Comparison of ENCODE assay signal across 8 mouse cellular contexts in genomic region chr4:87369626-87370234, GRCm38 (mm10).
DNase-seq lines count a peak whose midpoint lies in the region; ATAC-seq and TF ChIP-seq lines count a peak whose summit lies in the region.

No protein-coding gene starts in this region.

- H3K9me3 ChIP-seq in heart, embryonic 10.5 days = no peaks in the 10 kb centered on the region
- H3K9me3 ChIP-seq in hindbrain, embryonic 13.5 days = no peaks in the 10 kb centered on the region
- H3K9me3 ChIP-seq in liver, embryonic 13.5 days (replicated peaks) = no peaks in the 10 kb centered on the region
- H3K9me3 ChIP-seq in stomach, postnatal 0 days (ENCODE audit: control insufficient read depth, low read length) = no peaks in the 10 kb centered on the region

- peaks cover 33% of the 10 kb centered on the region for H3K4me1 ChIP-seq in heart, embryonic 10.5 days
- peaks cover 29% of the 10 kb centered on the region for H3K4me1 ChIP-seq in hindbrain, embryonic 13.5 days (replicated peaks)
- peaks cover 10% of the 10 kb centered on the region for H3K4me1 ChIP-seq in liver, embryonic 13.5 days (replicated peaks)
- H3K4me1 ChIP-seq in stomach, postnatal 0 days (replicated peaks; ENCODE audit: control insufficient read depth, insufficient read depth) = no peaks in the 10 kb centered on the region; the same call in 1 of the 2 replicates

- H3K9ac ChIP-seq in hindbrain, embryonic 13.5 days = peak overlapping the region; percentile 55; the same call in 1 of the 2 replicates
- no peak overlapping the region for H3K9ac ChIP-seq in liver, embryonic 13.5 days
- no peak overlapping the region; the same call in 1 of the 2 replicates for H3K9ac ChIP-seq in stomach, postnatal 0 days (ENCODE audit: low read length)

- ATAC-seq in hindbrain, embryonic 13.5 days (ENCODE audit: low FRiP score) = peak; percentile 37
- no peak for ATAC-seq in liver, embryonic 13.5 days (ENCODE audit: low read depth)
- peak; percentile 59; the same call in 1 of the 2 replicates for ATAC-seq in stomach, postnatal 0 days (ENCODE audit: low FRiP score, low TSS enrichment)

- no peaks in the 10 kb centered on the region for H3K36me3 ChIP-seq in heart, embryonic 10.5 days
- no peaks in the 10 kb centered on the region for H3K36me3 ChIP-seq in hindbrain, embryonic 13.5 days
- no peaks in the 10 kb centered on the region for H3K36me3 ChIP-seq in liver, embryonic 13.5 days
- no peaks in the 10 kb centered on the region for H3K36me3 ChIP-seq in stomach, postnatal 0 days (ENCODE audit: control insufficient read depth, insufficient read depth, low read length)

- no peak for TF ChIP-seq EP300 in stomach, postnatal 0 days (optimal IDR thresholded peaks at IDR 0.05)

- WGBS in heart, embryonic 10.5 days = 10% methylated on average over 14 of the region's 14 CpGs
- 8% methylated on average over 14 of the region's 14 CpGs for WGBS in hindbrain, embryonic 13.5 days
- 12% methylated on average over 14 of the region's 14 CpGs for WGBS in liver, embryonic 13.5 days (ENCODE audit: insufficient replicate concordance)
- WGBS in stomach, postnatal 0 days = 36% methylated on average over 14 of the region's 14 CpGs

- H3K4me3 ChIP-seq in heart, embryonic 10.5 days = peak overlapping the region; percentile 45
- H3K4me3 ChIP-seq in hindbrain, embryonic 13.5 days = 0 out of 2 replicates have a peak overlapping the region, but pooled peaks have one; percentile 1
- no peak overlapping the region for H3K4me3 ChIP-seq in liver, embryonic 13.5 days (replicated peaks)
- no peak overlapping the region for H3K4me3 ChIP-seq in stomach, postnatal 0 days (ENCODE audit: low read depth, low read length)

- TF ChIP-seq CTCF in brain, embryonic 14.5 days (IDR thresholded peaks at IDR 0.05; ENCODE audit: borderline replicate concordance, extremely low read depth, insufficient read depth, insufficient read length) = no peak
- TF ChIP-seq CTCF in stomach, postnatal 0 days (IDR thresholded peaks at IDR 0.05; ENCODE audit: low read depth) = no peak

- no peak for TF ChIP-seq POLR2A in brain, embryonic 14.5 days (IDR thresholded peaks at IDR 0.05; ENCODE audit: borderline replicate concordance, extremely low read depth, insufficient read depth, insufficient read length, poor library complexity, severe bottlenecking)

- peak overlapping the region; percentile 69 for H3K4me2 ChIP-seq in hindbrain, embryonic 13.5 days
- H3K4me2 ChIP-seq in liver, embryonic 13.5 days = peak overlapping the region; percentile 24; the same call in 1 of the 2 replicates
- peak overlapping the region; percentile 41 for H3K4me2 ChIP-seq in stomach, postnatal 0 days (replicated peaks; ENCODE audit: low read depth)

- H3K27ac ChIP-seq in heart, embryonic 10.5 days = peak overlapping the region; percentile 81
- peak overlapping the region; percentile 93 for H3K27ac ChIP-seq in hindbrain, embryonic 13.5 days
- H3K27ac ChIP-seq in liver, embryonic 13.5 days = no peak overlapping the region
- H3K27ac ChIP-seq in stomach, postnatal 0 days (replicated peaks) = no peak overlapping the region

- DNase-seq in heart, embryonic 10.5 days (ENCODE audit: low spot score) = peak; percentile 79
- DNase-seq in heart, adult 9 months (ENCODE audit: low spot score in 2 of 2) = no peak
- DNase-seq in brain, embryonic 14.5 days (ENCODE audit: low read depth) = peak; percentile 77
- no peak for DNase-seq in liver, embryonic 13.5 days
- DNase-seq in stomach, postnatal 0 days (ENCODE audit: low spot score) = peak; percentile 31
- DNase-seq in right cerebral cortex, adult 2 months (ENCODE audit: low spot score in 2 of 2) = no peak
- DNase-seq in right cerebral cortex, postnatal 14 days = no peak

- H3K27me3 ChIP-seq in heart, embryonic 10.5 days (ENCODE audit: insufficient read depth, poor library complexity, severe bottlenecking) = no peaks in the 10 kb centered on the region
- H3K27me3 ChIP-seq in hindbrain, embryonic 13.5 days = 0 out of 2 replicates have a peak, but pooled peaks cover 5% of the 10 kb centered on the region
- H3K27me3 ChIP-seq in liver, embryonic 13.5 days = peaks cover 22% of the 10 kb centered on the region
- H3K27me3 ChIP-seq in stomach, postnatal 0 days (ENCODE audit: control insufficient read depth, insufficient read depth, low read length) = no peaks in the 10 kb centered on the region

Comparison
In these comparisons a context has a peak if more than half of its experiments do, and no peak if none do; other contexts are left out.
1. DNase-seq: peak in heart, embryonic 10.5 days (single experiment), brain, embryonic 14.5 days (single experiment) and stomach, postnatal 0 days (single experiment); none in heart, adult 9 months (0 of 2), liver, embryonic 13.5 days (single experiment), right cerebral cortex, adult 2 months (0 of 2) and right cerebral cortex, postnatal 14 days (single experiment).
2. H3K27ac ChIP-seq: peak in heart, embryonic 10.5 days (single experiment) and hindbrain, embryonic 13.5 days (single experiment); none in liver, embryonic 13.5 days (single experiment) and stomach, postnatal 0 days (single experiment).
3. H3K4me3 ChIP-seq: peak in heart, embryonic 10.5 days (single experiment) and hindbrain, embryonic 13.5 days (single experiment); none in liver, embryonic 13.5 days (single experiment) and stomach, postnatal 0 days (single experiment).
4. Peak in every context shown above with its lines, with median percentiles within 50 percentile points of each other: H3K4me2 ChIP-seq.